Mouse (Mus musculus): ENCODE data around the gene Gstm5. TPM values are rescaled to one million over a fixed set of nuclear protein-coding genes. Genes with fewer than 3 reads are reported as not detected.
A peak's percentile ranks its signal among the peaks of the same experiment; 100 is the strongest.

Gstm5 gene
- total RNA-seq, 1 experiment from 2014 or later = 87.7 TPM

- ATAC-seq (replicated peaks; ENCODE audit: low read depth, poor library complexity, severe bottlenecking) = no peak
Observed at GRCm38 (mm10) chr3:107929731-107930130, 34.1 kb downstream of the Gstm5 start.

GRCm38 (mm10) chr3:107931134-107931533, 35.5 kb downstream of the Gstm5 start:
- ATAC-seq (replicated peaks; ENCODE audit: low read depth, poor library complexity, severe bottlenecking) = no peak

GRCm38 (mm10) chr3:107931670-107932069, 36.0 kb downstream of the Gstm5 start, which contains the start of gene Gstm7:
Gstm7 (minus strand) TSS chr3:107931817.
- peak; percentile 96 for ATAC-seq (replicated peaks; ENCODE audit: low read depth, poor library complexity, severe bottlenecking)

GRCm38 (mm10) chr3:107932128-107932527, 36.5 kb downstream of the Gstm5 start:
- no peak for ATAC-seq (replicated peaks; ENCODE audit: low read depth, poor library complexity, severe bottlenecking)

- no peak for ATAC-seq (replicated peaks; ENCODE audit: low read depth, poor library complexity, severe bottlenecking)
Observed at GRCm38 (mm10) chr3:107935268-107935667, 39.6 kb downstream of the Gstm5 start.

DNA sequence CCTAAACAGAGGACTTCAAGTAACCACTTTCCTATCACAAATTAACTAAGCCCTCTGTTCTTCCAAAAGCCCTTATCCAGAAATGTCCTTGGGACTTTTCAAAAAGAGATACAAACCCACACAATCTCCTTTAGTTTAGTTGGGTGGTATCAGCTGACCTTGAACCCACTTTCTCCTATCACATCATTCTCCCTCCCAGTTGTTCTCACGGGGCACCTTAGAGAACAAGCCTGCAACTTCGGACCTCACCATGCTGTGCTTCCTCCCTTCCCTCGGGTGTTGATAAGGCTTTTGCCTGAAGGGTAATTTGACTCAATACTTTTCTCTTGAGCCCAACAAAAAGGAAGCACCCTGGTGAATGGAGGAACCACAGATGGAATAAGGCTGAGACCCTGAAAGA, 40.3 kb downstream of the Gstm5 start:
- ATAC-seq (replicated peaks; ENCODE audit: low read depth, poor library complexity, severe bottlenecking) = no peak

GRCm38 (mm10) chr3:107939403-107939802, 43.8 kb downstream of the Gstm5 start:
- ATAC-seq (replicated peaks; ENCODE audit: low read depth, poor library complexity, severe bottlenecking) = peak; percentile 83

DNA sequence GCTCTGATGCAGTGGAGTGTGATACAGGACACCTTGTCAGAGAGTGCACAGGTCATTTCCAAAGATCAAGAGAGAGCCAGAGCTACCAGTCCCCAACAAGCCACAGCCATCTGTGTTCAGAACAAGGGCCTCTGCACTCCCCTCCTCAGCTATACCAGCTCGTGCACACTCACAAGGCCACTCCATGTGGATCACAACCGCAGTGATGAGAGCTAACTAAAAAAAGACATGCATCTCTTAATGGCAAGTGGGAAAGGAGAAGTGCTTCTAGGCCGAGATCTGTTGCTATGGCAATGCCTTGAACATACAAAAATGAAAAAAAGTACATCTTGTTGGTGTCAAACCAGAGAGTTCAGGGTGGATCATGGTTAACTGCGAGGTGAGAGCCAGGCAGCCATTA, 44.2 kb downstream of the Gstm5 start:
- peak; percentile 71 for ATAC-seq (replicated peaks; ENCODE audit: low read depth, poor library complexity, severe bottlenecking)

- no peak for ATAC-seq (replicated peaks; ENCODE audit: low read depth, poor library complexity, severe bottlenecking)
Observed at GRCm38 (mm10) chr3:107940524-107940923, 44.9 kb downstream of the Gstm5 start.

GRCm38 (mm10) chr3:107941261-107941660, 45.6 kb downstream of the Gstm5 start:
- ATAC-seq (replicated peaks; ENCODE audit: low read depth, poor library complexity, severe bottlenecking) = no peak

- ATAC-seq (replicated peaks; ENCODE audit: low read depth, poor library complexity, severe bottlenecking) = no peak
Observed at GRCm38 (mm10) chr3:107943239-107943990, 47.8 kb downstream of the Gstm5 start, which contains the start of gene Gstm6. Gstm6 (minus strand) TSS chr3:107943749.

DNA sequence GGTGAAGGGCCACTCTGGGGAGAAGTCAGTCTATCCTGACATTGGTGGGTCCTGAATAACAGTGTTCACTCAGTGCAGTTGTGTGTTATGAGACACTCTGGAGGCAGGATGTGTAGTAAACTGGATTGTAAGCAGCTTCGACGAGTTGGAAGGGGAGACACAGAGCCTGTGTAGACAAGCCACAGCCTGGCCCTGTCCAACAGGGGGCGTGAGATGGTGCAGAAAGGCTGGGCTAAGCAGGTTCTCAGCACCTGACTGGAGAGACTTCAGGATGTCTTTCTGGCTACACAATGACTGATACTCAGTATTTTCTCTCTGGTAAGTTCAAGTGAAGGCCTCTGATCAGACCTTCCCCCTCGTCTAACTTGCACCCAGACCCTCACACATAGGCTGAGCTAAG, 50.1 kb downstream of the Gstm5 start:
- ATAC-seq (replicated peaks; ENCODE audit: low read depth, poor library complexity, severe bottlenecking) = no peak

Other genes with a start within 250 kb of the Gstm5 start
- gene Ahcyl1, start 199.3 kb upstream of the Gstm5 start, total RNA-seq (2017) = 79.1 and 95.6 TPM in 2 replicates
- 1.2 and 2.1 TPM in 2 replicates for gene Csf1, start 135.4 kb upstream of the Gstm5 start, total RNA-seq (2017)
- gene Eps8l3, start 18.6 kb upstream of the Gstm5 start, total RNA-seq (2017) = not detected in 2 replicates
- gene Gstm7, start 36.0 kb downstream of the Gstm5 start, total RNA-seq (2017) = 0.39 and 1.6 TPM in 2 replicates
- not detected in 2 replicates for gene Gstm6, start 47.9 kb downstream of the Gstm5 start, total RNA-seq (2017)
- gene Gstm3, start 73.5 kb downstream of the Gstm5 start, total RNA-seq (2017) = not detected in 2 replicates
- 2.1 and 5.6 TPM in 2 replicates for gene Gstm2, start 90.6 kb downstream of the Gstm5 start, total RNA-seq (2017)
- gene Gstm1, start 122.2 kb downstream of the Gstm5 start, total RNA-seq (2017) = 36.8 and 36.9 TPM in 2 replicates
- 8.1 and 9.0 TPM in 2 replicates for gene Gstm4, start 149.1 kb downstream of the Gstm5 start, total RNA-seq (2017)
- gene Ampd2, start 190.8 kb downstream of the Gstm5 start, total RNA-seq (2017) = 35.3 and 36.7 TPM in 2 replicates
- gene Gnat2, start 197.0 kb downstream of the Gstm5 start, total RNA-seq (2017) = 5.2 TPM in 1 of 2 replicates, not detected in the other

All from common myeloid progenitor, adult 5-6 weeks (primary cell).